Mouse (Mus musculus): ENCODE measurements around the gene Mcm10.

DNA sequence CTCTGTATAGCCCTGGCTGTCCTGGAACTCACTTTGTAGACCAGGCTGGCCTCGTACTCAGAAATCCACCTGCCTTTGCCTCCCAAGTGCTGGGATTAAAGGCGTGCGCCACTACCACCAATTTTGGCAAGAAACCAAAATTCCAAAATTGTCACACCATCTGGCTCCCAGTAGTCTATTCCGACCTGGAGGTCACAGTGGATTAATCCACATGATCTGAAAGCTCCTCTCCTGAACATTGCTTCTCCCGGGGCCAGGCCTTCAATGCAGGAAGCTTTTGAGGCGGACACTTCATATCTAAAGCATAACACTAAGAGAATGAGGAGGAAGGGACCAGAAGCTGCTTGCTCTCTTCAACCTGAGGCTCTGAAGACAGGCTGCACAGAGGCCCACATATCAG is 2.9 kb upstream of the Mcm10 start:
- TF ChIP-seq CTCF (IDR thresholded peaks at IDR 0.05) (no peak), EP300 (IDR thresholded peaks at IDR 0.05) (no peak)

Data from lung, postnatal 0 days (tissue).